Mouse (Mus musculus) induced T-regulatory cell, adult 2 months (primary cell): ENCODE results near the gene Dnase1l1.

Experiments
- DNase-seq: peaks from one replicate; pipeline ENCODE4 v3.0.0-alpha.2; 2012; ENCODE audit warnings: low read depth

The Dnase1l1 gene

DNA sequence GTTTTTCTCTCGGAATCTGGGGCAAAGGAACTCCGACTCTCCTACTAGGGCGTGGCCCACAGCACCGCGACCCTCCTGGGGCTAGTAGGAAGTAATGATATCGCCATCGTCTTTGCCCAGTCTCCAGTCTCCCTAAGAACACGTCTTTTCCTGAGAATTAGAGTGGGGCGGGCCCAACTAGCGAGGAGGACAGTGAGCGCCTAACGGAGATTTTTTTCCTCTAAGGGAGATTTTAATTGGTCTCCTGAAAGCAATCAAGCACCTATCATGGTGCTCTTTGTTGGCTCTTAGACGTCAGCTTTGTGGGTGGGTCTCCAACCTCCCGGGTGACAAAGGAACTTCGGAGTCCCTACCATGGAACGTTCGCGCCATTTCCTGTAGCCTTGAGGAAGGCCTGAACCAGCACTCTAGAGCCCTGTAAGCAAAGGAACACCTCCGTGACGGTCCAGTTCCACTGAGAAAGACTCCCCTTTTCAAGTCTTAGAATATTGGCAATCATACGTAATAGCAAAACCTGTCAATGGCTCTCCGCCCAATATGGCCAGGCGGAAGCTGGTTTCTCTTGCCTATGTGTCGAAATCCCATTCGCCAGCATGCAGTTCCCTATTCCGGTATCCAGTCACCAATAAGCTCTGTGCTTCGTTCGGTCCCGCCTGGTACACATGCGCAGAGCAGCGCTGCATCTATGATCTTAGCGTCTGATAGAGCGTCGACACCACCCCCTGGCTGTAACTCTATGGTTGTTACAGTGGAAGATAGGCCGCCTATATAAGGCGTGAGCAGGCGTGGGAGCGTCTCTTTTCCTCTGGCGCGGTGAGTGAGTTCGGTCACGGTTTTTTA lies 11.9 kb downstream of the Dnase1l1 start, which contains the start of gene Rpl10:
Rpl10 (plus strand) TSS at position 751 of the 840 bp plus-strand sequence.
- DNase-seq = peak; percentile 96

DNA sequence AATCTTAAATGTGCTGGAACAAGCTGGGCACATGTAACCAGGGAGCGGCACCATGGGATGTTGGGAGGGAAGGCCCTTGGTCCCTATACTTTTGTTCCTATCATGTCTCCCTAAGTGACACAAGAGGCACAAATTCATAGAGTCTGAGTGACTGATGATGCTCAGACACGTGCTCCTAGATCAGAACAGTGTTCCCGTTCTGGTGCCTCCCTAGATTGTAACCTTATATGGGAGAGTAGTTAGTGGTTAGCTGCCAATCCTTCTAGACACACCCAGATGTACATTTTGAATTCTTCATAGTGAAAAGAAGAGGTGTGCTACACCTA lies 12.4 kb downstream of the Dnase1l1 start:
- no peak for DNase-seq

DNA sequence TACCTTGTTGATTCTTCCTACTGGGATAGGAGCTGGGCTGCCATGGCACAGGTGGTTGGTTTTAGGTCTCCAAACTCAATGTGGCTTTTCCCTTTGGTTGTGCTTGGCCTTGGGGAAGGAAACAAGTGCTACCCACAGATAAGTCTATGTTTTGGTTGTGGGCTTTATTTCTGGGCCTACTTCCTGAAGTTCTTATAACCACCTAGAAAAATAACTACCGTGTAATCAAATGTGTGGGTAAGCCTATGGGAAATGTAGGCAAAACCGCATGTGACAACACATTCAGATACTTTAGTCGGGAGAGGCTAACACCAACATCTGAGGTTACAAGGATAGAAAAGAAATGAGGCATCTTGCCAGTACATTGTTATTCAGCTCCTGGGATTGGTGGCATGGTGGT lies 24.4 kb downstream of the Dnase1l1 start:
- no peak for DNase-seq

DNA sequence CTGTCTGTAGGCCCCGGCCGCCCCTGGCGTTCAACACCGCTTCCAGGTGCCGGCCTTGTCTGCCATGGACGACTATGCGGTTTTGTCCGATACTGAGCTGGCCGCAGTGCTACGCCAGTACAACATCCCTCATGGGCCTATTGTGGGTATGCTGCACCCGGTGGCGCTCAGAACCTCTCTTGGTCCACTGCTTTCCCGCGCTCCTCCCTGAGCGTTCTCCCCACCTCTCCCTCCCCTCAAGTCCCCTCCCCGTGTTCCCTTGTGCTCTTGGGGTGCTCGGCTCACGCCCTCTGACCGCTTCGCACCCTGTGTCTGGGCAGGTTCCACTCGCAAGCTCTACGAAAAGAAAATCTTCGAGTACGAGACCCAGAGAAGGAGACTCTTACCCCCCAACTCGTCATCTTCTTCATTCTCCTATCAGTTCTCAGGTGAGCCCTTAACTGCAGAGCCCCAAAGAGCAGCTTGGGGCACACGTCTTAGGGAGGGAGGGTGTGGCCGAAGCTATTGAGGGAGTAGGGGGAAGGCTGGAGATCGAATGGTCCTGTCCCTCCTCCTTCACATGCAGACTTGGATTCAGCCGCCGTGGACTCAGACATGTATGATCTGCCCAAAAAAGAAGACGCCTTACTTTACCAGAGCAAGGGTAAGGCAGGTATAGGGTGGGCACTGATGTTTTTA lies 27.1 kb downstream of the Dnase1l1 start:
- peak; percentile 56 for DNase-seq

DNA sequence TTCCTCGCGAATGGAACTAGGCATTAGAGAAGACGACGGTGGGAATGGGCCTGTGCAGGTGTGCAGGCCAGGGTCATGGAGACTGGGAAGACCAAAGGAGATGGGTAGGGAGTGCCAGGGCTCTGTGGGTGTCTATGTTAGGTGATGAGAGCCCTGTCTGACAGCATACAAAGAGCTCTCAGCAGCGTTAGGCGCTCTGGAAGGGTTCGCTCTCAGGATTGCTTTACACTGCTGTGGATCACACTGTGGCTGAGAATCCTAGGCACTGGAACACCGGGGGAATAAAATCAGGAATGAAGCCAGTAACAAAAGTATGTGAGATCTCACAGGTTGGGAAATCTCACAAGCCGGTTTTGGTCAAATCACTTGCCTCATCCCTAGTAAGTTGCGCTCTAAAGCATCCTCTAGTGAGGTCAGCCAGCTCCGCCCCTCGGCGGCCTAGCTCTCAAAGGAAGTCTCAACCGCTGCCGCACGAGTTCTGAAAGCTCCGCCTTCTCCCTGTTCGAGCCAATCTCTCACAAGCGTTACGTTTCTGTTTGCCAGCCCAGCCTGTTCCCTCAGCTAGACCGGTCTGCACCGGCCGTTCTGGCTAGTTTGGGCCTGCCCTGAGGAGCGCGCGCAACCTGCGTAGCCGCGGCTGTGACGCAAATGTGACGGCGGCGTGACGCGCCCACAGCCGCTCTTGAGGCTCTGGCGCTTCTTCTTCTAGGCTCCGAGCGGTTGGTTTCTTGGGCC lies 27.8 kb downstream of the Dnase1l1 start, which contains the start of gene Emd:
Emd (plus strand) TSS at position 535 of the 735 bp plus-strand sequence.
- DNase-seq = peak; percentile 93

DNA sequence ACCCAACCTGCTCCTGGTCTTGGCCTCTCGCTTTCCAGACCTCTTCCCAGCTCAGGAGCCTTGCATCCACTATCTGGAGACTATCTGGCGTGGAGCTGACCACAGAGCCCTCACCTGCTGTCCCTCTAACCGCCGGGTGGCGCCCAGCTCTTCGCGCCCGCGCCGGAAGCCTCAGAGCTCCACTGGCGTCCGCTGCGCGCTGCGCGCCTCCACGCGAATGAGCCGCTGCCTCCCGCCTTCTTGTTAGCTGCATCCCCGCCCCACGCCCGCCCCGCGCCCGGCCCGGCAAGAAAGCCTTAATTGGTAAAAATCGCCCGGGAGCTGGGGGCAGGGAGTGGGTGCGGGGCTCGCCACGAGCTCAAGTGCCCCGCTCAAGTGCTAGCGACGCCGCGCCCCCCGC lies 32.5 kb downstream of the Dnase1l1 start, which contains the start of gene Flna:
Flna (minus strand) TSS at position 206 of the 400 bp plus-strand sequence.
- DNase-seq = peak; percentile 80

DNA sequence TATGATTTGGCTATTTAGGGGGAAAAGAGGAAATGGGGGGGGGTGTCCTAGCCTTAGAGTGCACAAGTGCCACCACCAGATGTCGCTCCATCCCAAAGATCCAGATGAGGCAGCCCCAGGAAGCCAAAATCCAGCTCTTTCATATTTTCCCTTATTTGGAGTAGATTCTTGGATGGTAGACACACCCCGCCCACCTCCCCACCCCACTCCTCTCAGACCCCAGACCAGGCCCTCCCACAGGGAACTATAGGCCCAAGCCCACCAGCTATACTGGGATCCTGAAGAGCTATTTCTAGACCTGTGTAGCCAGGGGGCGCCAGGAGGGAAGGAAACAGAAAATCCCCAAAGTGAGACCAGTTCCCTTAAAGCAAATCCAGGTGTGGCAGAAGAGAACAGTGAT lies 33.5 kb downstream of the Dnase1l1 start:
- DNase-seq = peak; percentile 85

DNA sequence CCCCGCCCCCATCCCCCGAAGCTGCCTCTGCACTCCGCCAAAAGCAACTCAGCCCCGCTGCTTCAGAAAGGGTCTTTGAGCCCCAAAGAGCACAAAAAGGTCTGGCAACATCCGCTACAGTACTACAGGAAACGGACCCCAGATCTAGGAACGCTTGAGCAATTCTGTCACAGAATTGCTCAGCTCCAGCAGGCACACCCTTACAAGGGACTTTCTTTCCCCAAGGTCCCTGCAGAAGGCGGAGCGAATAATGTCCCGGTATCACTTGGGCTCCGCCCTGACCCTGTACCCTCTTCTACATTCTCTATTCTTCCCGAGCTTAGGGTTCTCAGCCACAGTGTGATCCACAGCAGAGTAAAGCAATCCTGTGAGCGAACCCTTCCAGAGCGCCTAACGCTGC lies 35.4 kb downstream of the Dnase1l1 start:
- no peak for DNase-seq

DNA sequence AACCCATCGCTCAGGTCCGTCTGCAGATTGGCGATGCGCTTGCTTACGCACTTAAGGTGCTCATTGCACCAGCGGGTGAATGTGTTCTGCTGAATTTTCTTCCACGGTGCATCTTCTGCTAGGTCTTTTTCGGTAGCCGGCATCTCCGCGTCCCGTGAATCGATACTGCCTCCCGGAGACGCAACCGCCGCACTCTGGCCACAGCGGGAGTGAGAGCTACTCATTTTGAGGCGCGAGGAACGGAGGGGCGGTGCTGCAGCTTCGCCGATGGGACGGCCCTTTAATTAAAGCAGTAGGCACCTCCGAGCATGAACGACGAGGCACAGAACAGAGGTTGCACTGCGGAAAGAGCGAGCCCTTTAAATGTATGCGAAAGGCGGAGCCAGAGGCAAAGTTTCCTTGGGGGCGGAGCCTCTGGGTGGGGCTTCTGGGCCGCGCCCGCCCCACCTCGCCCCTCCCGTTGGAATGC lies 35.9 kb downstream of the Dnase1l1 start:
- DNase-seq = peak; percentile 92

DNA sequence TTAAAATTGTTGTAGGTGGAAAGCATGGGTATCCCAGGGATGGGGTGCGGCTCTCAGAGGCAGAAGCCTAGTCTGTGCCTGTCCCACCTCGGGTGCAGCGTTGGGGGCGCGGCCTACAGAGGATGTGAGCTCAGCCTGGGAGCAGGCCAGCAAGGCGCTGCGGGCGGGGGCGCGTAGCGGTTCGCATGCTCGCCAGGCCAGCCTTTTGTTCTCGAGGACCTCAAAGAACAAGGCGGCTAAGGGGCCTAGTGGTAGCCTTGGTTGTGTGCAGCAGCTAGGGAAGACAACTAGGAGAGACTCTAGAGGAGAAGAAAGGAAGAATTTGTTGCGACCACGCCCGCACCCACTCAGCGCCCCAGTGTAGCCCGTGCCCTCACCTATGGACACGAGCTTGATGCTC lies 36.5 kb downstream of the Dnase1l1 start:
- peak; percentile 79 for DNase-seq

DNA sequence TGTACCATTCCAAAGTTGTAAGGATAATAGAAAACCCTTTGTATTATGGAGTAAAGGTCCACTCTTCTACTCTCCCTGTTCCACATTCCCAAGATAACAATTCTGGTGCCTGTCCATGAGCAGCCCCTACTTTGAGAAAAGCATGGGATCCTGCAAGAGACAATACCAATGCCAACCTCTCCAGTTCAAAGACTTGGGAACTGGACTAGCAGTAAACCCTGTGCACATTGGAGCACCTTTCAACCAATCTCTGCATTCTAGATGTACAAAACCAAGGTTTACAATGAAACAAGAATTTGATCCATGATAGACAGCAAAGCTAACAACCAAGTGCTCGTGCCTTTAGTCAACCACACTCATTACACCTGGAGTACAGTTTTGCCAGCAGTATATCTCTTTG lies 37.0 kb downstream of the Dnase1l1 start:
- no peak for DNase-seq

DNA sequence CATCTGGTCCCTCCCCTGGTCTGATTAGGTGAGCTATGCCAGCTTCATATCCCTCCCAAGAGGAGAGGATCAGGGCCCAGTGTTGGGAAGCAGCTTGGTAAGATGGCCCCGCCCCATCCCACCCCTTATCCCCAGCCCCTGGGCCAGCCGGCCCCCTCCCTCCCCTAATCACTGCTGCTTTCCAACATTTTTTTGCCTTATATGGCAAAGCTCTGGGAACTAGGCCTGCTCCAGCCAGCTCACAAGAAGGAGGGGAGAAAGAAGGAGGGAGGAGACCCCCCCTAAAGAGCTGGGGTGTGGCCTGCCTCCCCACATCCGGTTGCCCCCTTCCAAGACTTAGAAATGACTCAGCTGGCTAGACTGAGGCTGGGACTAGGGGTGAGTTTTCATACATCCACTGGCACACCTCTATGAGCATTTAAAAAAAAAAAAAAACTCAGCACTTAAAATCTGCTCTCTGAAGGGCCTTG lies 37.5 kb downstream of the Dnase1l1 start:
- DNase-seq = peak; percentile 72

DNA sequence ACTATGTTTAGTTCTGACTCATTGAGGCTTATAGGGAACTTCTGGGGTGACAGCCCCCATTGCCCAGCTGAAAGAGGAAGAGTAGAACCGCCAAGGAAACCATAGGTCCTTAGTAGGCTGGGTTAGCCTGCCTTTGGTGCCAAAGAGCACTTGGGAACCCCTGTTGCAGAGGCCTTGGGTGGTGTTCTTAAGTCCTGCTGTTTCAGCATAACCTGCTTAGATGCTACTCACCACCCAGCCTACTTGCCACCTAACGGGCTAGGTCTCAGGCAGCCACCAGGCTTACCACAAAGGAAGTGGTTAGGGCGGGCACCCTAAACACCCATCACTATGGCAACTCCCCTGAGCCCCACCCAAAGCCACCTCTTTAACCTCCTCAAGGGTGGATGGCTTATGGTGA lies 38.3 kb downstream of the Dnase1l1 start:
- DNase-seq = peak; percentile 90

DNA sequence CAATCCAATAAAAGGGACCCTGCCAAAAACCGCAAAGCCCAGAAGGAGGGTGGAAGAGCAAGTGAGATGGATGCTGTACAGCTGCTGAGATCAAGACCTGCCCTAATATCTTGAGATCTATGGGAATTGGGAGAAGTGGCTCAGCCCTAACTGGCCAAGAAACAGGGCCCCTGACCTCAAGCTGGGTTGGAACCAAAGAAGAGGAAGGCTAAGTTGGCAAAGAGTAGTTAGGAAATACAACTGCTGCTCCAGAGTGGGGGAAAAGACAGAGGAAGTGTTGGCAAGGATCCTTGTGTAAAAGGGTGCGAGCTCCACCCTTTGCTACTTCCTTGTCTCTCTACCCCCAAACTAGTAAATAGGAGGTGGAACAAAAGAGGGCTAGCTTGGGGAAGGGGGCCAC lies 38.7 kb downstream of the Dnase1l1 start:
- DNase-seq = no peak

DNA sequence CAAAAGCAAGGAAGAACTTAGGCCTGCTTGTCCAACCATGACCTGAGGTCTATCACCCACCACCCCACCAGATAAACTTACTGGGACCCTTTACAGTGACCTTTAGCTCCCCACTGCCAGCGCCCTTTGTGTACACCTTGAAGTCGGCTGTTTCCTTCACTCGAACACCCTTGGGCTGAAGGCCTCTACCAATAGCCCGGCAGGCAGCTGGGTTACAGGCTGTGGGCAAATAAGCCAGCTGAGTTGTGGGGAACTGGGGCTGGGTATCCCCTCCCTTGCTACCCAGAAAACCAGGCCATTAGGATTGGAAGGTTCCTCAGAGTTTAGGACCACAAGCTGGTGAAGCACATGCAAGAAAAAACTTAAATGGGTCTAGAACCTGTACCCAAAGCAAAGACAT lies 41.8 kb downstream of the Dnase1l1 start:
- DNase-seq = no peak

DNA sequence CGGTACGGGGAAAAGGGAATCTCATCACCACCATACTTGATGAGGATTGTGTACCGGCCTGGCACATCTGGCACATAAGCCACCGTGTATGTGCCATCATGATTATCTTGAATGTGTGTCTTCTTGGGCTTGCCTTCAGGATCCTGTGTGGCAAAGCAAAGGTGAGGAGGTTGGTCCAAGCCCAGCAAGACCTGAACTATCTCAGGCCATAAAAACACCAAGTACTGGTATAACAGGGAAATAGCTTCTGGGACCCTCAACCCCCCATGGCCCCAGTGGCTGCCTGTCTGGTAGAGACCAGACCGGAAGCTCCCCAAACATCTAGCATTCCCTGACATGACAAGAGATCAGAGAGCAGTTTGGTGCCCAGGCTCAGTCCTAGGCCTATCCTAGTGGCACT lies 48.9 kb downstream of the Dnase1l1 start:
- no peak for DNase-seq

DNA sequence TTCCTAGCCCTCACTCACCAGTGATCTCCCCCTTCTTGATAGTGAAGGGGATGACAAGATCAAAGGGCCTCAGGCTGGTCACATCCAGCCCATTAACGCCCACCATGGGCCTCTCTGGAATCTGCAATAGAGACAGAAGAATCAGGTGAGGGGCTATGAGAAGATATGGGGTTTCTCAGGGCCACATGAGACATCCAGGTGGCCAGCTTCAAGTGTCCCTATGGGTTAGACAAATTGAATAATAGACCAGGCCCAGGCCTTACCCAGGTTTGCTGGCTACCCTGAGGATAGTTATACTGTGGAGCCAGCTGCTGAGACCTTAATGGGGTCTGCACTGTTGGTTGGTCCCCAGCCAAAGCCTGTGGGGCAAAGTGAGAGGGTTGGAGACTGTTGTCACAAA lies 52.1 kb downstream of the Dnase1l1 start:
- no peak for DNase-seq
